ENCODE assay signal across 8 mouse cellular contexts in the genomic region with DNA sequence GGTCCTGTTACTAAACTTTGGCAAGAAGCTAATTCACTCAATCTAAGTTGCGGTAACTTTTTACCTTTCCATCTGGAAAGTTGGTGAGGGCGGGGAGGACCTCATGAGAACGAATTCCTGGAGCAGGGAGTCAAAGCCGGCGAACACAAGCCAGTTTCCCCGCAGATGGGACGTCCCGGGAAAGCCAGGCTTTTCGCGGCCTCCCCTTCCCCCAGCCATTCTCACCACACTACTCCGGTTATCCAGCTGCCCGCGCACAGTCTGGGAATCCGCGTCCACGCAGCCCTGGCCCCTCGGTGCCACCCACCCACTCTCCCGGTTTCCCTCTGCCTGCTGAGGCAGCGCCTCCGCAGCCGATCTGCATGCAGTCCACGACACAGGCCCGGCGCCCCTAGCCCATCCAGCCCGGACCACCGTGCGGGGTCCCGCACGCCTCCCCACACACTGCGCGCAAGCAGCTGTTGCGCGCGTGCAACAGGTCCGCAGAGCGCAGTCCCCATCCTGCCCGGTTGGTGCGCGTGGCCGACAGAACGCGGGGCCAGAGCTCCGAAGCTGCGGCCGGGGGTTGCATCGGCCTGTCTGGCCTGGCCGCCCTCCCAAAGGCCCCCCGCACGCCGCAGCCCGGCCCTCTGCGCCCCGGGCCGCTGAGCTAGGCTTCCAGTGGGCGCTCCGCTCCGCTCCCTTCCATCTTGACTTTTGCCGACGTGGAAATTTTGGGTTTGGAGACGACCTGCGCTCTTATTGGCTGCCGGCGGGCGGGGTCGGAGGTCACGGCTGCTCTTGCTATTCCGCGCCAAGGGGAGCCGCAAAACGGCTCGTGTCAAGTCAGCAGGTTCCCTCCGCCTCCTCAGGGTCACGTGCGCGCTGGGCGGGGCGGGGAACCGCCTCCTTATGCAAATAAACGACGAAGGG.
DNase-seq lines count a peak whose midpoint lies in the region; ATAC-seq and TF ChIP-seq lines count a peak whose summit lies in the region.

No protein-coding gene starts in this region.

- no peaks in the 10 kb centered on the region for H3K36me3 ChIP-seq in forebrain, embryonic 12.5 days (replicated peaks)
- no peaks in the 10 kb centered on the region for H3K36me3 ChIP-seq in heart, postnatal 0 days (replicated peaks; ENCODE audit: control insufficient read depth, insufficient read depth, low read length)
- no peaks in the 10 kb centered on the region for H3K36me3 ChIP-seq in liver, embryonic 16.5 days (ENCODE audit: control insufficient read depth, insufficient read depth)
- H3K36me3 ChIP-seq in neural tube, embryonic 14.5 days (ENCODE audit: control insufficient read depth, insufficient read depth, low read length) = no peaks in the 10 kb centered on the region

- H3K27ac ChIP-seq in bone marrow, adult 2 months (ENCODE audit: control insufficient read depth, insufficient read depth, low read depth, low read length, poor library complexity) = peak overlapping the region; percentile 8; the same call in 1 of the 2 replicates
- H3K27ac ChIP-seq in forebrain, embryonic 12.5 days = no peak overlapping the region; the same call in 1 of the 2 replicates
- peak overlapping the region; percentile 86 for H3K27ac ChIP-seq in heart, postnatal 0 days (ENCODE audit: low read depth)
- peak overlapping the region; percentile 63 for H3K27ac ChIP-seq in liver, embryonic 16.5 days (ENCODE audit: low read length)
- no peak overlapping the region; the same call in 1 of the 2 replicates for H3K27ac ChIP-seq in neural tube, embryonic 14.5 days (ENCODE audit: low read depth, low read length)

- peak; percentile 90 for DNase-seq in heart, postnatal 0 days (ENCODE audit: low spot score)
- DNase-seq in kidney, postnatal 36 days = peak; percentile 78 to 89
- DNase-seq in testis, postnatal 10 days (ENCODE audit: low spot score) = peak; percentile 98

- H3K4me2 ChIP-seq in forebrain, embryonic 12.5 days = peak overlapping the region; percentile 98
- H3K4me2 ChIP-seq in heart, postnatal 0 days (ENCODE audit: low read depth, low read length) = peak overlapping the region; percentile 94
- peak overlapping the region; percentile 87 for H3K4me2 ChIP-seq in liver, embryonic 16.5 days (ENCODE audit: low read depth, low read length)
- H3K4me2 ChIP-seq in neural tube, embryonic 14.5 days (ENCODE audit: low read depth, low read length) = peak overlapping the region; percentile 99

- TF ChIP-seq POLR2A in bone marrow, adult 2 months (IDR thresholded peaks at IDR 0.05; ENCODE audit: borderline replicate concordance, control insufficient read depth, low read depth, low read length) = no peak

- no peak; the same call in 1 of the 2 replicates for TF ChIP-seq EP300 in heart, postnatal 0 days (IDR thresholded peaks at IDR 0.05; ENCODE audit: low read depth)

- H3K27me3 ChIP-seq in forebrain, embryonic 12.5 days = peaks cover 26% of the 10 kb centered on the region
- no peaks in the 10 kb centered on the region for H3K27me3 ChIP-seq in heart, postnatal 0 days (ENCODE audit: control insufficient read depth, insufficient read depth, low read length)
- H3K27me3 ChIP-seq in liver, embryonic 16.5 days (ENCODE audit: control insufficient read depth, insufficient read depth, low read depth, low read length) = no peaks in the 10 kb centered on the region
- 0 out of 2 replicates have a peak, but pooled peaks cover 4% of the 10 kb centered on the region for H3K27me3 ChIP-seq in neural tube, embryonic 14.5 days (ENCODE audit: control insufficient read depth, insufficient read depth, low read length)

- H3K9ac ChIP-seq in forebrain, embryonic 12.5 days = peak overlapping the region; percentile 63
- H3K9ac ChIP-seq in heart, postnatal 0 days (replicated peaks; ENCODE audit: low read depth, low read length) = peak overlapping the region; percentile 80
- H3K9ac ChIP-seq in liver, embryonic 16.5 days (ENCODE audit: low read depth, low read length) = peak overlapping the region; percentile 70
- H3K9ac ChIP-seq in neural tube, embryonic 14.5 days (replicated peaks; ENCODE audit: low read depth, low read length) = peak overlapping the region; percentile 54

- no peaks in the 10 kb centered on the region; the same call in 1 of the 2 replicates for H3K4me1 ChIP-seq in bone marrow, adult 2 months (ENCODE audit: control insufficient read depth, insufficient read depth, low read length)
- H3K4me1 ChIP-seq in forebrain, embryonic 12.5 days = peaks cover 18% of the 10 kb centered on the region
- no peaks in the 10 kb centered on the region for H3K4me1 ChIP-seq in heart, postnatal 0 days (ENCODE audit: control insufficient read depth, insufficient read depth)
- H3K4me1 ChIP-seq in liver, embryonic 16.5 days (ENCODE audit: control insufficient read depth, low read depth, low read length) = peaks cover 2% of the 10 kb centered on the region
- H3K4me1 ChIP-seq in neural tube, embryonic 14.5 days (ENCODE audit: control insufficient read depth, insufficient read depth, low read length) = peaks cover 5% of the 10 kb centered on the region; the same call in 1 of the 2 replicates

- TF ChIP-seq CTCF in bone marrow, adult 2 months (IDR thresholded peaks at IDR 0.05; ENCODE audit: control insufficient read depth, insufficient read depth, low read length) = no peak
- TF ChIP-seq CTCF in heart, postnatal 0 days (IDR thresholded peaks at IDR 0.05; ENCODE audit: low read depth) = no peak

- under 1% methylated on average over 79 of the region's 80 CpGs for WGBS in bone marrow, adult 2 months
- WGBS in forebrain, embryonic 12.5 days = under 1% methylated on average over 80 of the region's 80 CpGs
- WGBS in heart, postnatal 0 days = under 1% methylated on average over 78 of the region's 80 CpGs
- WGBS in liver, embryonic 16.5 days (ENCODE audit: insufficient replicate concordance) = under 1% methylated on average over 80 of the region's 80 CpGs
- WGBS in neural tube, embryonic 14.5 days = 1% methylated on average over 80 of the region's 80 CpGs

- peak; percentile 86 for ATAC-seq in CD4-positive, CD25-positive, alpha-beta regulatory T cell, adult 4 months
- peak; percentile 87 for ATAC-seq in forebrain, embryonic 12.5 days (ENCODE audit: low FRiP score)
- ATAC-seq in heart, postnatal 0 days (ENCODE audit: insufficient read depth, low read depth) = peak; percentile 93
- peak; percentile 88 for ATAC-seq in liver, embryonic 16.5 days (ENCODE audit: low read depth)
- ATAC-seq in neural tube, embryonic 14.5 days (ENCODE audit: low read depth) = peak; percentile 86

- peak overlapping the region; percentile 56 for H3K4me3 ChIP-seq in bone marrow, adult 2 months (replicated peaks; ENCODE audit: control insufficient read depth, low read depth, low read length)
- peak overlapping the region; percentile 61 for H3K4me3 ChIP-seq in forebrain, embryonic 12.5 days (replicated peaks)
- H3K4me3 ChIP-seq in heart, postnatal 0 days (ENCODE audit: low read depth, low read length) = peak overlapping the region; percentile 62
- peak overlapping the region; percentile 67 for H3K4me3 ChIP-seq in liver, embryonic 16.5 days (ENCODE audit: low read depth, low read length)
- peak overlapping the region; percentile 61 for H3K4me3 ChIP-seq in neural tube, embryonic 14.5 days (ENCODE audit: low read depth, low read length)

- H3K9me3 ChIP-seq in forebrain, embryonic 12.5 days = no peaks in the 10 kb centered on the region
- H3K9me3 ChIP-seq in heart, postnatal 0 days (replicated peaks; ENCODE audit: control insufficient read depth, low read length) = no peaks in the 10 kb centered on the region
- no peaks in the 10 kb centered on the region for H3K9me3 ChIP-seq in liver, embryonic 16.5 days (replicated peaks; ENCODE audit: control insufficient read depth, low read length)
- H3K9me3 ChIP-seq in neural tube, embryonic 14.5 days (ENCODE audit: control insufficient read depth, low read length) = no peaks in the 10 kb centered on the region

Comparison
In these comparisons a context has a peak if more than half of its experiments do, and no peak if none do; other contexts are left out.
1. H3K27ac ChIP-seq: peak in bone marrow, adult 2 months (single experiment), heart, postnatal 0 days (single experiment) and liver, embryonic 16.5 days (single experiment); none in forebrain, embryonic 12.5 days (single experiment) and neural tube, embryonic 14.5 days (single experiment).
2. Peak in every context shown above with its lines, with median percentiles within 50 percentile points of each other: ATAC-seq, H3K4me3 ChIP-seq, H3K4me2 ChIP-seq, H3K9ac ChIP-seq and DNase-seq.